Mouse (Mus musculus) lung, embryonic 15.5 days (tissue): Measurements from ENCODE around the gene Gna15. TPM values are rescaled to one million over a fixed set of nuclear protein-coding genes. Genes with fewer than 3 reads are reported as not detected.

Experiments
- ATAC-seq: fragments of 200-750 bp; cut with Nextera tagmentation; 2 replicates; pipeline ENCODE4 v1.8.0; 2017; ENCODE audit warnings: moderate number of reproducible peaks, borderline replicate concordance; ENCODE audit not compliant: low FRiP score, low TSS enrichment; ENCODE audit errors: extremely low read depth
- H3K27ac ChIP-seq: fragments of 300-500 bp; sonication (generic); 2 replicates; pipeline ENCODE4 v1.5.1; 2015; ENCODE audit warnings: moderate library complexity, mild to moderate bottlenecking, inconsistent platforms
- H3K27me3 ChIP-seq: fragments of 300-500 bp; sonication (generic); 2 replicates; pipeline ENCODE4 v1.6.1; 2015; ENCODE audit warnings: inconsistent platforms
- H3K36me3 ChIP-seq: fragments of 300-500 bp; sonication (generic); 2 replicates; pipeline ENCODE4 v1.6.1; 2015; ENCODE audit warnings: inconsistent platforms
- H3K4me1 ChIP-seq: fragments of 300-500 bp; sonication (generic); 2 replicates; pipeline ENCODE4 v1.6.1; 2015; ENCODE audit warnings: inconsistent platforms
- H3K4me2 ChIP-seq: fragments of 300-500 bp; sonication (generic); 2 replicates; pipeline ENCODE4 v1.6.1; 2015; ENCODE audit warnings: inconsistent platforms, mild to moderate bottlenecking, moderate library complexity
- H3K4me3 ChIP-seq: fragments of 300-500 bp; sonication (generic); 2 replicates; pipeline ENCODE4 v1.5.1; 2015; ENCODE audit warnings: mild to moderate bottlenecking, inconsistent platforms
- H3K9ac ChIP-seq: fragments of 300-500 bp; sonication (generic); 2 replicates; pipeline ENCODE4 v1.6.1; 2015; ENCODE audit warnings: inconsistent platforms
- H3K9me3 ChIP-seq: fragments of 300-500 bp; sonication (generic); 2 replicates; pipeline ENCODE4 v1.6.1; 2016; ENCODE audit warnings: inconsistent platforms
- WGBS: fragments of 180-500 bp; shearing (Covaris S2); methylation state at CpG from one replicate; pipeline ENCODE4 v1.1.7; 2015; 5-methylcytosine and 5-hydroxymethylcytosine counted together
- polyA plus RNA-seq: library from polyadenylated mRNA; unstranded; fragments of >200 nt; fragmentation: Nextera tagmentation; extraction: Ambion mirVana; gene quantifications from 2 replicates; pipeline ENCODE4 v1.2.1, GENCODE M21; 2015

Gna15 gene
- polyA plus RNA-seq, 1 experiment from 2014 or later, result 1.7 TPM

DNA sequence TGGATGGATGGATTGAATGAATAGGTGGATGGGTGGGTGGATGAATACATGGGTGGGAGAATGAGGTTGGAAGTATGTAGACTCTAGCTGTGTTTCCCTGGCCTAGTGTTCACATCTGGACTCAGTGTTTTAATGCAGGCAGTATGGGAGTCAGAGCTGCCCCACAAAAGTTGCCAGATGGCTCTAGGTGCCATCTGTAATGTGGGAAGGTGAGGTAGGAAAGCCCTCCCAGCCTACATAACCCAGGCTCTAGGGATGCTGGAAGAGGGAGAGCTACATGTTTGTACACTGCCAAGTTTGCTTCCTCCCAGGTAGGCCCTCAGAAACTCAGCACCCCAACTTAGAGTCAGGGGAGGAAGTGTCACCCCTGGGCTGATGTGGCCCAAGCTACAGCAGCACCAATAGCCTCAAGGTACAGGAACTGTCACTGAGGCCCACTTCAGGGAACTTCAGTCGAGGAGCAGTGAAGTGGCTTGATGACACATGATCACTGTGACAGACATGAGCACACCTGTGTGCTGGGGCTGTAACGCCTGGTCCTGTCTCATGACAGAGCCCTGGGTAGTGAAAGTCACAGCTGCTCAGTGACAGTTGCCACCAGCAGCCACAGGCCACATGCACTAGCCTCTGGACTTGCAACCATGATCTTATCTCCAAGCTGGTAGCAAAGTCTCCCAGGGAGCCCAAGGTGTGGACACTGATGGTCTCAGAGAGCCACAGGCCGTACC is 14.5 kb upstream of the Gna15 start:
- 65% methylated on average over 3 of the region's 3 CpGs for WGBS
- Histone ChIP-seq H3K9ac (no peak overlapping the region), H3K27ac (no peak overlapping the region), H3K36me3 (no peaks in the 10 kb centered on the region), H3K4me1 (peaks cover 23% of the 10 kb centered on the region), H3K4me3 (no peak overlapping the region), H3K27me3 (no peaks in the 10 kb centered on the region), H3K9me3 (no peaks in the 10 kb centered on the region), H3K4me2 (no peak overlapping the region)
- ATAC-seq, result no peak

DNA sequence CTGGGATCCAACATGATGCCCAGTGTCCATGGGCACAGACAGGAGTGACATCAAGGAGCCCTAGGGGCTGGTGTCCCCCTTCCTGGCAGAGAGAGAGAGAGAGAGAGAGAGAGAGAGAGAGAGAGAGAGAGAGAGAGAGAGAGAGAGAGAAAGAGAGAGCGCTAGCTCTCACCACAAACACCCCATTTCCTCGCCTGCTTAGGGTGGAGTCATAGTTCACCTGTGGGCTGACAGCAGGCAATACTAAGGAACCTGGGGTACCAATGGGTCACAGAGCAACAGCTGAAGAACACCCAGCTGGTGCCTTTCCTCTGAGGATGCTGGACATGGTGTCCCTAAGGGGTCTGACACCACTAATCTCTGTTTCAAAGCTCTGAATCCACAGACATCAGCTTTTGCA is 13.4 kb upstream of the Gna15 start:
- WGBS, result 83% methylated on average over 2 of the region's 2 CpGs
- no peak for ATAC-seq
- Histone ChIP-seq H3K4me2 (no peak overlapping the region), H3K27me3 (no peaks in the 10 kb centered on the region), H3K4me3 (no peak overlapping the region), H3K9me3 (no peaks in the 10 kb centered on the region), H3K36me3 (peaks cover 9% of the 10 kb centered on the region), H3K4me1 (peaks cover 12% of the 10 kb centered on the region), H3K27ac (no peak overlapping the region), H3K9ac (no peak overlapping the region)

DNA sequence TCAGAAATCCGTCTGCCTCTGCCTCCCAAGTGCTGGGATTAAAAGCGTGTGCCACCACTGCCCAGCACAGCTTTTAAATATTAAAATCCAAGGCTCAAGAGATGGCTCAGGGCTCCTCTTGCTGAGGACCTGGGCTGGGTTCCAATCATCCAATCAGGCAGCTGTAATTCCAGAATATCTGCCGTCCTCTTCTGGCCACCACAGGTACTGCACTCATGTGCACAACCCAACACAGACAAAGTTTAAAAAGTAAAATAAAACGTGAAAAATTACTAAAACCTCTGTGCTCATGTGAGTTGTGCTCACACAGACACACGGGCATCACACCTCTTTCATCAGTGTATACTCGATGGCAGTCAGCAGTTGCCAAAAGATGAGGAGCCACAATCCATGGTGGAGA is 12.7 kb upstream of the Gna15 start:
- Histone ChIP-seq H3K9ac (no peak overlapping the region), H3K27ac (no peak overlapping the region), H3K4me2 (no peak overlapping the region), H3K4me3 (no peak overlapping the region), H3K27me3 (no peaks in the 10 kb centered on the region), H3K9me3 (no peaks in the 10 kb centered on the region), H3K36me3 (peaks cover 15% of the 10 kb centered on the region), H3K4me1 (peaks cover 5% of the 10 kb centered on the region)
- ATAC-seq, result no peak
- 80% methylated on average over 6 of the region's 6 CpGs for WGBS

DNA sequence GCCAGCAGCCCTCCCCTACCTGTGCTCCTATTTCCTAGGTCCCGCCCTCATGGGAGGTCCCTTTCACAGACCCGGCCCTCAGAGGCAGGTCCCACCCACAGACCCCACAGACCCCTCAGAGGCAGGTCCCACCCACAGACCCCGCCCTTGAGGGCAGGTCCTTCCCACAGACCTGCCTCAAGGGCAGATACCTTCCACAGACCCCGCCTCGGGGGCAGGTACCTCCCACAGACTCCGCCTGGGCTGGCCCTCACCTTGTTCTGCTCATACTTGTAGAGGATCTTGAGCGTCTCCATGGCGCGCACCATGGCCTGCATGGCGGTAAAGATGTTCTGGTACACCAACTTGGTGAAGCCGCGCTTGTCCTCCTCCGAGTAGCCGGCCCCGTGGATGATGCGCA is 10.8 kb upstream of the Gna15 start:
- Histone ChIP-seq H3K9ac (no peak overlapping the region), H3K9me3 (no peaks in the 10 kb centered on the region), H3K27ac (no peak overlapping the region), H3K27me3 (no peaks in the 10 kb centered on the region), H3K36me3 (peaks cover 31% of the 10 kb centered on the region), H3K4me1 (no peaks in the 10 kb centered on the region), H3K4me2 (no peak overlapping the region), H3K4me3 (no peak overlapping the region)
- ATAC-seq, result 0 out of 2 replicates have a peak, but pooled peaks have one; percentile 24
- 53% methylated on average over 16 of the region's 16 CpGs for WGBS

DNA sequence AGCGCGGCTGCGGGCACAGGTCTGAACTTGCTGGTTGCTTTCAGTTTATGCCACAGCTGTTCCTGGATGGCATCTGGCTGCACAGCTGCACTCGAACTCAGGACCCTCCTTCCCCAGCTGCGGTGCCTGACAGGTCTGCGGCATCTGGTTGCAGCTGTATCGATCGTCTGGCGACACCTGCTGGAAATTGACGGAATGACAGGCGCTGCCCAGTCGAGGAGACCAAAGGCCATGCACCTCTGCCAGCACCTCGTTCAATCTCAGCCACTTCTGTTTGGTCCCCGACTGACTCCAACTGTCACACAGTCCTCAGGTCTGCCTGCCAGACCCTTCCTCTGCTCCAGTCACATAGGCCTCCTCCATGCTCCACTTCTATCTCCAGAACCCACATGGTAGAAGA is 2.8 kb upstream of the Gna15 start:
- H3K36me3 ChIP-seq, result peaks cover 22% of the 10 kb centered on the region
- no peak overlapping the region for H3K27ac ChIP-seq
- no peaks in the 10 kb centered on the region; the same call in 1 of the 2 replicates for H3K27me3 ChIP-seq
- 7% methylated on average over 14 of the region's 14 CpGs for WGBS
- H3K9me3 ChIP-seq, result no peaks in the 10 kb centered on the region
- peak; percentile 58; the same call in 1 of the 2 replicates for ATAC-seq
- no peak overlapping the region for H3K4me2 ChIP-seq
- H3K4me1 ChIP-seq, result 0 out of 2 replicates have a peak, but pooled peaks cover 6% of the 10 kb centered on the region
- H3K4me3 ChIP-seq, result no peak overlapping the region
- H3K9ac ChIP-seq, result no peak overlapping the region

DNA sequence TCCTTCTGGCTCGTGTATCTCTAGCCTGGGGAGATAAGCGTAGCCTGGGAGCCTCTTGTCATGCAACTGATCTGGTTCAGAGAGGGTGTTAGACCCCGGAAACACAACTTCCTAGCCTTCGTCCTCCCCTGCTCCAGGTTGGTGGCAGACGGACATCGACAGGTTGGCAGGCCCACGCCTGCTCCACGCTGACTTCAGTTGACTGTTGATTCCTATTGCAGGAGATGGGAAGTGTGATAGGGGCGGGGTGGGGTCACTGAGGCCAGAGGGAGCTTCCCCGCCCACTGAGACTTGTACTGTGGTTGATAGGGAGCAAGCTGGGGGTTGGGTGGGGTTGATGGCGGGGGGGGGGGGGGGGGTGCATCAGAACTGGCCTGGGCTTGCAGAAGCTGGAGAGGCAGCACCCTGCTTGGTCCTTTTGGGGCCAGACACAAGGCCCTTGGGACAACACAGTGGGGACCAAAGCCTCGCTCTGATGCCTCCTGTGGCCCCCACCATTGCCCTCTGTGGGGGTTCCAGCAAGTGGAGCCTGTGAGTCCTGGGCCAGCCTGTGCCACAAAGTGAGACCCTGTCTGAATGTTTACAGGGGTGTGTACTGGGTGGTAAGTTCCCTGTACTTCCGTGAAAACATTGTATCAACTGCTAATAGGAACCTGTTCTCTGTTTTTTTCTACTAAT is 1.1 kb upstream of the Gna15 start:
- Histone ChIP-seq H3K9me3 (no peaks in the 10 kb centered on the region), H3K4me1 (0 out of 2 replicates have a peak, but pooled peaks cover 6% of the 10 kb centered on the region), H3K9ac (no peak overlapping the region), H3K4me3 (no peak overlapping the region), H3K36me3 (peaks cover 9% of the 10 kb centered on the region), H3K27ac (no peak overlapping the region), H3K4me2 (no peak overlapping the region), H3K27me3 (no peaks in the 10 kb centered on the region; the same call in 1 of the 2 replicates)
- ATAC-seq, result no peak
- 47% methylated on average over 12 of the region's 13 CpGs for WGBS

DNA sequence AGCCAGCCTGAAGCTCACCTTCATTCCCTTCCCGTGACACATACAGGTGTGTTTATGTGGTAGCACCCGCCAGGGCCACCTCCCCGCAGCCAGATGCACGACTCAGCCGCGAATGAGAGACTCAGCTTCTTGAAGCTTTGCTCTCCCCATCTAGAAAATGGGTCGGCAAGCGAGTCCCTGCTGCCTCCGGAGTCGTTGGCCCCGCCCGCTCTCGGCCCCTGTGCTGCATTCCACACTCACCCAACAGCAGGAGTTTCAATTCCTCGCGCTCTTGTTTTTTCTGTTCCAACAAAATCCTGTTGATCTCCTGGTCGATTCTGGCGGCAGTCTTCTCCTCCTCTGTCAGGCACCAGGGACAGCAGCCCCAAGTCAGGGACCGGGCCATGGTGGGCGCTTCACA is 455 bp downstream of the Gna15 start:
- 15% methylated on average over 19 of the region's 19 CpGs for WGBS
- Histone ChIP-seq H3K27me3 (no peaks in the 10 kb centered on the region; the same call in 1 of the 2 replicates), H3K9me3 (no peaks in the 10 kb centered on the region), H3K4me3 (peak overlapping the region; percentile 0; the same call in 1 of the 2 replicates), H3K36me3 (no peaks in the 10 kb centered on the region), H3K4me2 (peak overlapping the region; percentile 28), H3K4me1 (0 out of 2 replicates have a peak, but pooled peaks cover 6% of the 10 kb centered on the region), H3K27ac (no peak overlapping the region), H3K9ac (no peak overlapping the region)
- ATAC-seq, result no peak

DNA sequence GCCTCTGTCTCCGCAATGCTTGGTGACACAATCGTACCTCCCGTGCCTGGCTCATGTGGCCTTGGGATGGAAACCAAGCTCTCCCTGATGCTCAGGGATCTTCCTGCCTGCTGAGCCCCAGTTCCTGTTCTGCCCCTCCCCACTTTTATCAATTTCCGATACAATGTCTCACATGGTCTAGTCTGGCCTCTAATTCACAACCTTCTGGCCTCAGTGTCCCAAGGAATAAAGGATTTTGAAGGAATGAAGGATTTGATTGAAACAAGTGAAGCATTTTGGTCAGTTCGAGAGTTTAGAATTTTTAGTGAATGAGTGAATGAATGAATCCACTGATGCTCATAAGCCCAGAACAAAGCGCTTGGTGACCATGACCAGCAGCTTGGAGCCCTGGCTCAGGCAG is 883 bp downstream of the Gna15 start:
- Histone ChIP-seq H3K4me1 (0 out of 2 replicates have a peak, but pooled peaks cover 6% of the 10 kb centered on the region), H3K9ac (no peak overlapping the region), H3K9me3 (no peaks in the 10 kb centered on the region), H3K36me3 (no peaks in the 10 kb centered on the region), H3K27me3 (no peaks in the 10 kb centered on the region; the same call in 1 of the 2 replicates), H3K4me3 (no peak overlapping the region), H3K27ac (no peak overlapping the region), H3K4me2 (no peak overlapping the region; the same call in 1 of the 2 replicates)
- ATAC-seq, result no peak
- WGBS, result 68% methylated on average over 6 of the region's 6 CpGs

DNA sequence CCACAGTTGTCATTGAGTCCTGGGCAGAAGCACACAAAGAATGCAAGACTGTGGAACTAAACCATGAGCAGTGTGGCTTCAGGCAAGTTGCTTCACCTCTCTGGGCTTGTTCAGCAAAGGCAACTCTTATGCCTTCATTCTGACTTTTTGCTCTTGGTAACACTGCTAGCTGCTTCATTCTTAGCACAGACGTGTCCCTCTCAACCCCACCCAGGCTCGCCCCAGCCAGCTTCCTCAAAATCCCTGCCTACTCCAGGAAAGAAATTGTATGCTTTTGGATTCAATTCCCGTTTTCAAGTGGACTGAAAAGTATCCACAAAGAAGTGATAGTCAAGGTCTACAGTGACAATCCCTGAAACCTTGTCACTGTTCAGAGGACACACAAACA is 4.1 kb downstream of the Gna15 start:
- H3K4me1 ChIP-seq, result 0 out of 2 replicates have a peak, but pooled peaks cover 6% of the 10 kb centered on the region
- H3K36me3 ChIP-seq, result no peaks in the 10 kb centered on the region
- no peak for ATAC-seq
- no peak overlapping the region for H3K4me3 ChIP-seq
- no peak overlapping the region for H3K4me2 ChIP-seq
- no peaks in the 10 kb centered on the region; the same call in 1 of the 2 replicates for H3K27me3 ChIP-seq
- no peak overlapping the region for H3K27ac ChIP-seq
- H3K9ac ChIP-seq, result no peak overlapping the region
- 58% methylated on average over 3 of the region's 3 CpGs for WGBS
- no peaks in the 10 kb centered on the region for H3K9me3 ChIP-seq

DNA sequence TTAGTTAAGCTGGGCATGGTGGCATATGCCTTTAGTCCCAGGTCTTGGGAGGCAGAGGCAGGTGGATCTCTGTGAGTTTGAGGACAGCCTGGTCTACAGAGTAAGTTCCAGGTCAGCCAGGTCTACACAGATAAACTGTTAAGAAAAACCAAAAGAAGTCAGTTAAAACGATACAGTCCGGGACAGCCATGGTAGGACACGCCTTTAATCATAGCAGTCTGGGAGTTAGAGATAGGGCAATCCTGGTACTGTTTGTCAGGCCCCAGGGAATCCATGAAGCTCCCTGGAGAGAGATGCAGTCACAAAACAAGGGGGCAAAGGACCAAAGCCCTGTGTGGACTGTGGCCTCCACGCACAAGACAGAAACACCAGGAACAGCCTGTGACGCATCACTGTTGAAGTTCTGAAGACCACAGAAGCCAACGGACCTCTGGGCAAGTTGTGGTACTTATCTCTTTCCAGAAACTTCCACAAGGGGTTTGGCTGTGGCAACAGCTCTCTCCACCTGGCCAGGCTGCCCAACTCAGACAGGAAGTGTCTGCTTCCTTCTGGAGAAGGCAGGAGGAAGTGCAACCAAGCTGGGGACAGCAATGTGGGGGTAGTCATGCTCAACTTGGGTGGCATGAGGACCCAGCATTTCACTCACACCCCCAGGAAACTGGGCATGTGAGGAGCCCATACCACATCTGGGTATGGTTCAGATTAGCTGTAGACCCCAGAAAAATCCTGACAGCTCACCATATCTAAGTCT is 4.6 kb downstream of the Gna15 start:
- Histone ChIP-seq H3K27me3 (no peaks in the 10 kb centered on the region), H3K36me3 (no peaks in the 10 kb centered on the region), H3K4me2 (no peak overlapping the region), H3K4me3 (no peak overlapping the region), H3K9ac (no peak overlapping the region), H3K9me3 (no peaks in the 10 kb centered on the region), H3K27ac (peak overlapping the region; percentile 29; the same call in 1 of the 2 replicates), H3K4me1 (0 out of 2 replicates have a peak, but pooled peaks cover 6% of the 10 kb centered on the region)
- ATAC-seq, result no peak; the same call in 1 of the 2 replicates
- WGBS, result 73% methylated on average over 6 of the region's 6 CpGs

DNA sequence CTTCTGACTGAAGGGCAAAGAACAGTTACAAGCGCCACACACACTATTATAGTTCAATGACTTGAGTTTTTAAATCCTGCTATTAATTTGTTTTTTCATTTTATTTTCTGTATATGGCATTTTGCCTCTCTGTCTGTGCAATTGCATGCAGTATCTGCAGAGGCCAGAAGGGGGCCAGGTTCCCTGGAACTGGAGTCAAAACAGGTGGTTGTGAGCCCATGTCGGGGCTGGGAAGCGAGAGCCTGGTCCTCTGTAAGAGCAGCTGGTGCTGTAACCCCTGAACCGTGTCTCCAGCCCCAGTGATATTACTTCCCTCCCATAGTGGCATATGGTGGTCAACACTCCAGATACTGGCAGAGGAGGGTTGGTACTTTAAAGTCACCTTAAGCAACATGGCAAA is 5.5 kb downstream of the Gna15 start:
- H3K9me3 ChIP-seq, result no peaks in the 10 kb centered on the region
- 15% methylated on average over 4 of the region's 4 CpGs for WGBS
- H3K4me1 ChIP-seq, result no peaks in the 10 kb centered on the region
- ATAC-seq, result no peak
- no peaks in the 10 kb centered on the region for H3K36me3 ChIP-seq
- no peak overlapping the region for H3K27ac ChIP-seq
- no peaks in the 10 kb centered on the region for H3K27me3 ChIP-seq
- no peak overlapping the region for H3K9ac ChIP-seq
- H3K4me2 ChIP-seq, result no peak overlapping the region
- H3K4me3 ChIP-seq, result no peak overlapping the region
